Mouse (Mus musculus) midbrain, postnatal 0 days (tissue): ENCODE measurements around the gene 9330161L09Rik. TPM values are rescaled to one million over a fixed set of nuclear protein-coding genes. Genes with fewer than 3 reads are reported as not detected.

Experiments
- ATAC-seq: fragments of 200-750 bp; cut with Nextera tagmentation; 2 replicates; pipeline ENCODE4 v1.8.0; 2017; ENCODE audit warnings: moderate number of reproducible peaks, mild to moderate bottlenecking, moderate TSS enrichment, moderate library complexity; ENCODE audit not compliant: low FRiP score
- DNase-seq: peaks from one replicate; pipeline ENCODE4 v3.0.0-alpha.2; 2015; ENCODE audit warnings: low spot score
- H3K27ac ChIP-seq: fragments of 300-500 bp; sonication (generic); 2 replicates; pipeline ENCODE4 v1.5.1; 2014; ENCODE audit warnings: low read depth, mild to moderate bottlenecking, low read length, mixed read lengths
- H3K27me3 ChIP-seq: fragments of 300-500 bp; sonication (generic); 2 replicates; pipeline ENCODE4 v1.6.1; 2014; ENCODE audit warnings: low read length, control low read depth, mixed read lengths; ENCODE audit not compliant: insufficient read depth
- H3K36me3 ChIP-seq: fragments of 300-500 bp; sonication (generic); 2 replicates; pipeline ENCODE4 v1.6.1; 2014; ENCODE audit warnings: low read length, control low read depth, mixed read lengths; ENCODE audit not compliant: insufficient read depth
- H3K4me1 ChIP-seq: fragments of 300-500 bp; sonication (generic); 2 replicates; pipeline ENCODE4 v1.6.1; 2014; ENCODE audit warnings: mild to moderate bottlenecking, control low read depth, antibody characterized with exemption, low read length, mixed read lengths; ENCODE audit not compliant: insufficient read depth
- H3K4me2 ChIP-seq: fragments of 300-500 bp; sonication (generic); 2 replicates; pipeline ENCODE4 v1.6.1; 2014; ENCODE audit warnings: low read depth, mild to moderate bottlenecking, low read length, mixed read lengths; ENCODE audit not compliant: poor library complexity, severe bottlenecking
- H3K4me3 ChIP-seq: fragments of 300-500 bp; sonication (generic); 2 replicates; pipeline ENCODE4 v1.5.1; 2014; ENCODE audit warnings: low read depth, mild to moderate bottlenecking, low read length, moderate library complexity
- H3K9ac ChIP-seq: fragments of 300-500 bp; sonication (generic); replicated peaks from 2 replicates; pipeline ENCODE4 v1.6.1; 2014; ENCODE audit warnings: mild to moderate bottlenecking, low read length, moderate library complexity, mixed read lengths; ENCODE audit not compliant: poor library complexity, severe bottlenecking
- H3K9me3 ChIP-seq: fragments of 300-500 bp; sonication (generic); 2 replicates; pipeline ENCODE4 v1.6.1; 2016; ENCODE audit warnings: low read length, control low read depth
- CTCF ChIP-seq: IDR thresholded peaks from 2 replicates; pipeline ENCODE4 v1.5.1; 2016; ENCODE audit warnings: antibody characterized with exemption, mild to moderate bottlenecking
- WGBS: fragments of 180-500 bp; shearing (Covaris S2); extraction: QIAGEN DNeasy Blood & Tissue Kit; methylation state at CpG from one replicate; pipeline ENCODE4 v1.1.7; 2014; 5-methylcytosine and 5-hydroxymethylcytosine counted together
- polyA plus RNA-seq: library from polyadenylated mRNA; unstranded; fragments of >200 nt; fragmentation: Nextera tagmentation; extraction: Ambion mirVana; gene quantifications from 2 replicates; pipeline ENCODE4 v1.2.1, GENCODE M21; 2015
- total RNA-seq: library from RNA; depleted of rRNA; stranded (reverse); fragments of >200 nt; gene quantifications from 2 replicates; pipeline ENCODE4 v1.2.3, GENCODE M21; 2014

9330161L09Rik gene
- total and polyA plus RNA-seq, 2 experiments from 2014 or later, result 1.5 to 9.6 TPM

DNA sequence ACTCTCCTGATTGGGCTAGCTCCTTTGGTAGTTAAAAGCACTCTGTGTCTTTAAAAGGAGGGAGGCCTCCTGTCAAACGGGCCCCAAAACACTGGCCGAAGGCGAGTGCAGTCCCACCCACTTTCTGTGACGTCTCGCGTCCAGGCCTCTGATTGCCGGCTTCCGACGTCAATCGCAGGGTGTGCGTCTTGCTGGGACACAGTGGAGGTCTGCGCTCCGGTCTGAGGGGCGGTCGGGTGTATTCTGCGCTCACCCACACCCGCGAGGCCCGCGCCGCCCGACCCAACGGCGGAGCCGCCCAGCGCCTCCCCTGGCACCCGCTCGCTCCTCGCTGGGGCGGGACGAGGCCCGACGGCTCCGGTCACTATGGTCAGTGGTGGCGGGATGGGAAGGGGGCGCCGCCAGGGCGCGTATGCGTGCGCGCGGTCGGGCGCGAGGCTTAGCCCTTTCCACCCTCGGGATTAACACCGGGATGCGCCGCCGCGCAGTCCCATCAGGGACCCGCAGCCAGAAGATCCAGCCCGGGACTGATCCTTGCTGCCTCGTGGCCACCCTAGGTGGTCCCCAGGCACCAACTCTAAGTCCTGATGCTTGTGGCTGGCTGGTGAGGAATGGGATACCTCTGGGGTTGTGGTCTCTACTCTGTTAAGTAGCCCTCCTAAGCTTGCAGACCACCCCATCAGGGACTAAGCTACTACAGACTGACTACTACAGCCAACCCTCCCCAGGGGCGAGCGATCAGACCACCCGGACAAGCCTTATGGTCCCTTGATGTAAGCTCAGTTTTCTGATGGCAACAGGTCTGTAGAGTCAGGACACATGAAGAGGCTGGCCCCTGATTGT is 18.9 kb downstream of the 9330161L09Rik start, which contains the start of gene Otub2:
Otub2 (plus strand) TSS at position 178 of the 843 bp plus-strand sequence.
- Histone ChIP-seq H3K4me1 (peaks cover 9% of the 10 kb centered on the region; the same call in 1 of the 2 replicates), H3K36me3 (0 out of 2 replicates have a peak, but pooled peaks cover 2% of the 10 kb centered on the region), H3K4me3 (peak within 1 kb of the TSS; percentile 61), H3K9me3 (no peaks in the 10 kb centered on the region), H3K4me2 (peak within 1 kb of the TSS; percentile 90), H3K27me3 (no peaks in the 10 kb centered on the region), H3K27ac (0 out of 2 replicates have a peak within 1 kb of the TSS, but pooled peaks have one; percentile 51), H3K9ac (peak within 1 kb of the TSS; percentile 85)
- DNase-seq, result peak; percentile 98
- under 1% methylated on average over 45 of the region's 58 CpGs for WGBS
- no peak; the same call in 1 of the 2 replicates for TF ChIP-seq CTCF
- peak; percentile 99 for ATAC-seq

DNA sequence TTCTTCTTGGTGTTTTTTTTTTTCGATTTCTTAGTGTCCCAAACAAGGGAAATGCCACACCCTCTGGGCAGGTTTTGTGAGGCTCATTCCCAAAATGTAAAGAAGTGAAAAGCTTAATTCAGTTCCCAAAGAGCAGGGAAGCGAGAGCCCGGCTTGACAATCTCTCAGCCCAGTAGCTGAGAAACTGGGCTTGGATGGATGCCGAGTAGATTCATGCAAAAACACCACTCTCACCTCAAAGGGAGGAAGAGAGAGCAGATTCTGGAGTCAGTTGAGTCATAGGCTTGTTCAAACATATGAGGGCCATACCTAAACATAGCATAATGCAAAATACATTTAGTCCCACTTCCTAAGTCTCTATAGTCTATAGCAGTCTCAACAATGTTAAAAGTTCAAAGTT is 27.4 kb downstream of the 9330161L09Rik start:
- Histone ChIP-seq H3K9me3 (no peaks in the 10 kb centered on the region), H3K4me3 (no peak overlapping the region), H3K27ac (no peak overlapping the region), H3K4me1 (no peaks in the 10 kb centered on the region), H3K36me3 (no peaks in the 10 kb centered on the region), H3K9ac (no peak overlapping the region), H3K4me2 (no peak overlapping the region), H3K27me3 (no peaks in the 10 kb centered on the region)
- no peak for DNase-seq
- ATAC-seq, result no peak
- WGBS, result 74% methylated on average over 4 of the region's 4 CpGs
- TF ChIP-seq CTCF, result no peak

DNA sequence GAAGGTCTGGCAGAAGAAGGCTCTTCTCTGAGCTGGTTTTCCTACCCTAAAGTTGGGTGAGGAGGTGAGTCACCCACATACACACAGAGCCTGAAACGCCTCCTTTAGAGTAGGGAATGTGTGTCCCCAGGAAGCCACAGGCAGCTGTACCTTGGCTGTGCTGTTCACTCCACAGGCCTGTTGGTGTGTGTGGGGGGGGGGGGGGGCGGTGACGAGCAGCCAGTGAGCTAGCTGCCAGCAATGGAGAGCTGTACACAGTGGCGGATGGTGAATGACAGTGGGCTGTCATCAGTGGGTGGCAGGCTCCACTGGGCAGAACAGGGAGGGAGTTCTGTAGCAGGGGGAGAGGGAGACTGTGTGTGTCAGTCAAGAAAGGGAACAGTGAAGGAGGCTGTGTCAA is 30.8 kb downstream of the 9330161L09Rik start:
- no peaks in the 10 kb centered on the region for H3K9me3 ChIP-seq
- 0 out of 2 replicates have a peak, but pooled peaks have one; percentile 15 for ATAC-seq
- WGBS, result 66% methylated on average over 4 of the region's 4 CpGs
- no peak overlapping the region for H3K4me2 ChIP-seq
- no peak overlapping the region for H3K9ac ChIP-seq
- TF ChIP-seq CTCF, result no peak
- no peaks in the 10 kb centered on the region for H3K4me1 ChIP-seq
- no peak overlapping the region for H3K27ac ChIP-seq
- DNase-seq, result no peak
- H3K27me3 ChIP-seq, result no peaks in the 10 kb centered on the region
- H3K4me3 ChIP-seq, result no peak overlapping the region
- H3K36me3 ChIP-seq, result no peaks in the 10 kb centered on the region

DNA sequence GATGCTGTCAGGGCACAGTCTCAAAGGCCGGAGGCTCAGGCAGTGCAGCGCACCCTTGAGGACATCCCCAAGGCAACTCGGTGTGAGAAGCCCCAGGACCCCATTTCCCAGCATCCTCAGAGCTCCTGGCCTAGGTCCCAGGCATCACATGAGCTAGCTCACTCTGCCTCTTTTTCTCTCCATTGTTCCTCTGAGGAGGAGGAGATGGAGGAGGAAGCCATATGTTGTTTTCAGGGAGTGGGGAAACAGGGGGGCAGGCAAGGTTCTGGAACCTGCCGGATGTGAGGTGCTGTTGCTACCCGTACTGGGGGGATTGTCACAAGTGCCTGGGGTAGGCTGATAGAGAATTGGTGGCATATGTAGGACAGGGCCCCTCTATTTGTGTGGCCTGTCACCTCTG is 31.5 kb downstream of the 9330161L09Rik start:
- no peaks in the 10 kb centered on the region for H3K9me3 ChIP-seq
- H3K27me3 ChIP-seq, result no peaks in the 10 kb centered on the region
- WGBS, result 52% methylated on average over 5 of the region's 5 CpGs
- H3K27ac ChIP-seq, result no peak overlapping the region
- H3K9ac ChIP-seq, result no peak overlapping the region
- no peak overlapping the region for H3K4me2 ChIP-seq
- 0 out of 2 replicates have a peak, but pooled peaks have one; percentile 15 for TF ChIP-seq CTCF
- H3K4me3 ChIP-seq, result no peak overlapping the region
- DNase-seq, result peak; percentile 65
- H3K4me1 ChIP-seq, result no peaks in the 10 kb centered on the region
- no peaks in the 10 kb centered on the region for H3K36me3 ChIP-seq
- ATAC-seq, result no peak

DNA sequence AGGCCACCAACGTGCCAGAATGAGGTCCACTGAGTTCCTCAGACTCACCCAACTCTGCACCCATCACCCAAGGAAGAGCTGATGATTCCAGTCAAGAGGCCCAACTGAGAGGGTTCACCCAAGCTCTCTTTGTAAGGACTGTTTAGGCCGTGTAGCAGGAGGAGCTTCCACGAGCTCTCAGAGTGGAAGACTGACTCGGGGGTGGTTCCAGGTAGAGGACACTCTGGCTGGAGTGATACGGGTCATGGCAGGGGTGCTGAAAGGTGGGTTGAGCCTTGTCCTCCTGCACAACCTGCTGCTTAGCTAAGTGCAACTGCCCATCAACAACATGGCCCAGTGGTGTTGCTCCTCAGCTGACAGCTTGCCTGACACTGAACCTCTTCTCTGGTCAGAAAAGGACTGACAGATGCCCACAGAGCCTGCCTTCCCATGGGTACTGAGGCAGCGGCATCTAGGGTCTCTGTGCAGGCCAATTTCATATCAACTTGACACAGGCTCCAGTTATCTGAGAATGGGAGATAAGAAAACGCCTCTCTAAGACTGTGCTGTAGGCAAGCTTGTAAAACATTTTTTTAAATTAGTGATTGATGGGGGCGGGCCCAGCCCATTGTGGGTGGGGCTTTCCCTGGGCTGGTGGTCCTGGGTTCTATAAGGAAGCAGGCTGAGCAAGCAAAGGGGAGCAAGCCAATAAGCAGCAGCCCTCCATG is 33.9 kb downstream of the 9330161L09Rik start:
- H3K4me1 ChIP-seq, result no peaks in the 10 kb centered on the region
- no peaks in the 10 kb centered on the region for H3K27me3 ChIP-seq
- WGBS, result 76% methylated on average over 8 of the region's 8 CpGs
- H3K4me2 ChIP-seq, result no peak overlapping the region
- TF ChIP-seq CTCF, result no peak
- H3K9ac ChIP-seq, result no peak overlapping the region
- no peak overlapping the region for H3K4me3 ChIP-seq
- H3K27ac ChIP-seq, result no peak overlapping the region
- ATAC-seq (no peak), DNase-seq (no peak)
- no peaks in the 10 kb centered on the region for H3K36me3 ChIP-seq
- no peaks in the 10 kb centered on the region for H3K9me3 ChIP-seq
